Mouse (Mus musculus) E14TG2a.4 (cell line): ENCODE data around the gene Gm6993.

Source experiments
- CTCF ChIP-seq: conservative IDR thresholded peaks from 2 replicates; pipeline ENCODE4 v1.5.1; 2014; ENCODE audit warnings: low read length
- POU5F1 ChIP-seq: IDR thresholded peaks from 2 replicates; pipeline ENCODE4 v1.6.1; 2014; ENCODE audit warnings: low read length, borderline replicate concordance

GRCm38 (mm10) chr12:31248681-31249080 is 8.1 kb downstream of the Gm6993 start:
- TF ChIP-seq CTCF (no peak), POU5F1 (no peak)
